Comparison of ENCODE assay signal across 8 mouse cellular contexts in the genomic region with DNA sequence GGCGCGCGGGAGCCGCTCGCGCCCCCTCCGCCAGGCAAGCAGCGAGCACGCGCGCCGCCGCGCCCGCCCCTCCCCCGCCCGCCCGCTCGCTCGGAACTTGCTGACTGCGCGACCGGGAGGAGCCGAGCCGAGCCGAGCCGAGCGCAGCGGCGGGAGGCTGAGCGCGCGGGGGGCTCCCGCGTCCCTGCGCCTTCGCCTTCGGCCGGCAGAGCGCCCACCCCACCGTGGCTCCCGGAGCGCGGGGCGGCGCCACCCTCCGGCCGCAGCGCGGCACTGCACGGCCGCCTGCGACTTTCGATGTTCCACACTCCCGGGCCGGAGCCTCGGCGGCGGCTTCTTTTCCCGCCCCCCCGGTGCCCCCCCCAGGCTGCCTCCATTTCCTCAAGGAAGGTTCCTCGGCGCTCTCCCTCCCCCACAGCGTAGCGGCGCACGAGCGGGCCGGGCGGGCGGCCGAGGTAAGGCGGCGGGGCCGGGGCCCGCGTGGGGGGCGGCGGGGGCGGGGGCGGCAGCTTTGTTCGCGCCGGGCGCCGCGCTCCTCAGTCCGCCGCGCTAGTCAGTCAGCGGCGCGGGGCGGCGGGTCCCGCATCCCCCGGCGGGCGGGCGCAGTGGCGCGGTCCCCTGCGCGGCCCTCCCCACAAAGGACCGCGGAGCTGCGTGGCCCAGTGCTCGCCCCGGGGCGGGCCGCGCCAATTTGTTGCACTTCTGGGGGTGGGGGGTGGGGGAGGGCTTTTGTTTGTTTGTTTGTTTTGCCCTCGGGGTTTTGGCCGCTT. TPM values are rescaled to one million over a fixed set of nuclear protein-coding genes. Genes with fewer than 3 reads are reported as not detected.
DNase-seq lines count a peak whose midpoint lies in the region; ATAC-seq and TF ChIP-seq lines count a peak whose summit lies in the region.

No protein-coding gene starts in this region.

- H3K36me3 ChIP-seq in embryonic facial prominence, embryonic 12.5 days: no peaks in the 10 kb centered on the region
- H3K36me3 ChIP-seq in heart, adult 2 months (ENCODE audit: control insufficient read depth, insufficient read depth, low read length): peaks cover 16% of the 10 kb centered on the region
- H3K36me3 ChIP-seq in limb, embryonic 15.5 days: no peaks in the 10 kb centered on the region
- no peaks in the 10 kb centered on the region; the same call in 1 of the 2 replicates for H3K36me3 ChIP-seq in midbrain, postnatal 0 days (ENCODE audit: insufficient read depth, low read length)

- H3K4me3 ChIP-seq in embryonic facial prominence, embryonic 12.5 days: peak overlapping the region; percentile 72
- H3K4me3 ChIP-seq in heart, adult 2 months: peak overlapping the region; percentile 64
- H3K4me3 ChIP-seq in limb, embryonic 15.5 days: peak overlapping the region; percentile 68
- peak overlapping the region; percentile 64 for H3K4me3 ChIP-seq in midbrain, postnatal 0 days (ENCODE audit: low read depth, low read length)

- peak; percentile 95 for ATAC-seq in embryonic facial prominence, embryonic 12.5 days (ENCODE audit: insufficient number of reproducible peaks, insufficient read depth, low FRiP score, low TSS enrichment)
- ATAC-seq in limb, embryonic 15.5 days (ENCODE audit: insufficient number of reproducible peaks, low FRiP score, low TSS enrichment, low read depth): peak; percentile 90
- ATAC-seq in midbrain, postnatal 0 days (ENCODE audit: low FRiP score): peak; percentile 97

- peaks cover 14% of the 10 kb centered on the region for H3K4me1 ChIP-seq in embryonic facial prominence, embryonic 12.5 days
- H3K4me1 ChIP-seq in heart, adult 2 months (ENCODE audit: control insufficient read depth, insufficient read depth, low read length): peaks cover 13% of the 10 kb centered on the region
- peaks cover 24% of the 10 kb centered on the region for H3K4me1 ChIP-seq in limb, embryonic 15.5 days
- H3K4me1 ChIP-seq in midbrain, postnatal 0 days (ENCODE audit: insufficient read depth, low read length): no peaks in the 10 kb centered on the region; the same call in 1 of the 2 replicates

- peak overlapping the region; percentile 97 for H3K9ac ChIP-seq in embryonic facial prominence, embryonic 12.5 days
- H3K9ac ChIP-seq in heart, adult 2 months (ENCODE audit: low read depth, low read length): peak overlapping the region; percentile 100
- peak overlapping the region; percentile 88 for H3K9ac ChIP-seq in limb, embryonic 15.5 days
- peak overlapping the region; percentile 87 for H3K9ac ChIP-seq in midbrain, postnatal 0 days (replicated peaks; ENCODE audit: low read length, poor library complexity, severe bottlenecking)

- no peak for TF ChIP-seq POLR2A in heart, adult 2 months (IDR thresholded peaks at IDR 0.05; ENCODE audit: insufficient read depth, low read depth, low read length)

- intact Hi-C loops in heart, adult 2 months (cut with DNase I): loop anchor here (5.0 kb wide), 1 partner anchor 38 kb away; no protein-coding TSS in a partner anchor

- peak overlapping the region; percentile 98 for H3K27ac ChIP-seq in embryonic facial prominence, embryonic 12.5 days
- H3K27ac ChIP-seq in heart, adult 2 months: peak overlapping the region; percentile 87
- H3K27ac ChIP-seq in limb, embryonic 15.5 days: peak overlapping the region; percentile 96
- peak overlapping the region; percentile 83 for H3K27ac ChIP-seq in midbrain, postnatal 0 days (ENCODE audit: low read depth, low read length)

- no peak for TF ChIP-seq EP300 in heart, adult 2 months (IDR thresholded peaks at IDR 0.05; ENCODE audit: insufficient read depth, low read depth, low read length)

- peak; percentile 79 for TF ChIP-seq CTCF in heart, adult 2 months (IDR thresholded peaks at IDR 0.05)
- TF ChIP-seq CTCF in midbrain, postnatal 0 days (IDR thresholded peaks at IDR 0.05): peak; percentile 72

- H3K4me2 ChIP-seq in embryonic facial prominence, embryonic 12.5 days (replicated peaks): peak overlapping the region; percentile 71
- H3K4me2 ChIP-seq in limb, embryonic 15.5 days: peak overlapping the region; percentile 81
- H3K4me2 ChIP-seq in midbrain, postnatal 0 days (ENCODE audit: low read depth, low read length, poor library complexity, severe bottlenecking): peak overlapping the region; percentile 82

- DNase-seq in 3134 (ENCODE audit: extremely low read depth, insufficient read length, low spot score): peak; percentile 74
- peak; percentile 76 for DNase-seq in adrenal gland, postnatal 25 days
- DNase-seq in heart, adult 2 months: peak; percentile 89
- peak; percentile 62 to 67 for DNase-seq in kidney, adult 8-10 months
- peak; percentile 94 for DNase-seq in midbrain, postnatal 0 days (ENCODE audit: low spot score)
- peak; percentile 63 to 72 for DNase-seq in spleen, postnatal 36 days (ENCODE audit: low spot score in 2 of 2)

- H3K9me3 ChIP-seq in embryonic facial prominence, embryonic 12.5 days: no peaks in the 10 kb centered on the region
- H3K9me3 ChIP-seq in limb, embryonic 15.5 days: no peaks in the 10 kb centered on the region
- no peaks in the 10 kb centered on the region for H3K9me3 ChIP-seq in midbrain, postnatal 0 days (ENCODE audit: low read length)

- no peaks in the 10 kb centered on the region for H3K79me2 ChIP-seq in heart, adult 2 months (replicated peaks; ENCODE audit: control insufficient read depth, insufficient read depth, low read length)

- no peaks in the 10 kb centered on the region for H3K27me3 ChIP-seq in embryonic facial prominence, embryonic 12.5 days
- no peaks in the 10 kb centered on the region for H3K27me3 ChIP-seq in heart, adult 2 months (ENCODE audit: control insufficient read depth, insufficient read depth, low read length)
- H3K27me3 ChIP-seq in limb, embryonic 15.5 days: no peaks in the 10 kb centered on the region
- no peaks in the 10 kb centered on the region for H3K27me3 ChIP-seq in midbrain, postnatal 0 days (ENCODE audit: insufficient read depth, low read length)

- under 1% methylated on average over 87 of the region's 114 CpGs for WGBS in embryonic facial prominence, embryonic 12.5 days
- WGBS in heart, adult 2 months: 2% methylated on average over 82 of the region's 114 CpGs
- WGBS in limb, embryonic 15.5 days: 0% methylated on average over 47 of the region's 114 CpGs
- WGBS in midbrain, postnatal 0 days: 0% methylated on average over 53 of the region's 114 CpGs

RNA-seq across cellular contexts. Expression of gene Ube2e3, which starts 1.2 kb away (rescaled TPM):
- total RNA-seq in adrenal gland, postnatal 25 days (2021): 64.3 and 78.5 TPM in 2 replicates
- 204 and 213 TPM in 2 replicates for polyA plus RNA-seq in embryonic facial prominence, embryonic 12.5 days (2016; fragmentation: Nextera tagmentation; extraction: Ambion mirVana)
- 10 to 100 TPM; 42.1 to 47.8 TPM for total RNA-seq in heart, adult 2 months (2021)
- polyA plus RNA-seq in heart, adult 2 months (2012; rRNA removed): 20.9 and 39.4 TPM in 2 replicates
- polyA plus RNA-seq in limb, embryonic 15.5 days (2015; fragmentation: Nextera tagmentation; extraction: Ambion mirVana): 116 and 125 TPM in 2 replicates
- total RNA-seq in midbrain, postnatal 0 days (2014; rRNA removed): 196 and 228 TPM in 2 replicates
- polyA plus RNA-seq in midbrain, postnatal 0 days (2015; fragmentation: Nextera tagmentation; extraction: Ambion mirVana): 179 and 200 TPM in 2 replicates

Comparison
In these comparisons a context has a peak if more than half of its experiments do, and no peak if none do; other contexts are left out.
1. Peak in every context shown above with its lines: DNase-seq, ATAC-seq, H3K4me3 ChIP-seq and H3K27ac ChIP-seq.